Mouse (Mus musculus): ENCODE results near the gene Haao. TPM values are rescaled to one million over a fixed set of nuclear protein-coding genes. Genes with fewer than 3 reads are reported as not detected.

Gene Haao
- polyA plus RNA-seq, 1 experiment from 2014 or later, result 0.89 TPM

Other genes starting within 250 kb of the Haao start
- not detected in 2 replicates for gene Kcng3, start 216.1 kb downstream of the Haao start, polyA plus RNA-seq (2015; fragmentation: Nextera tagmentation; extraction: Ambion mirVana)
- gene Mta3, start 141.8 kb downstream of the Haao start, polyA plus RNA-seq (2015; fragmentation: Nextera tagmentation; extraction: Ambion mirVana), result 47.7 and 51.5 TPM in 2 replicates

Data from lung, embryonic 15.5 days (tissue).